Mouse (Mus musculus) heart, adult 2 months (tissue): Measurements from ENCODE around the gene Mob3b. TPM values are rescaled to one million over a fixed set of nuclear protein-coding genes. Genes with fewer than 3 reads are reported as not detected.

Experiments
- DNase-seq, 2 experiments: peaks; one replicate each; pipeline ENCODE4 v3.0.0; 2021
- H3K27ac ChIP-seq: fragments of 200-600 bp; 2 replicates; pipeline ENCODE4 v1.8.1; 2022
- H3K27me3 ChIP-seq: fragments of 200-500 bp; 2 replicates; pipeline ENCODE4 v1.6.1; 2012; ENCODE audit warnings: mild to moderate bottlenecking, low read length, inconsistent platforms, mixed read lengths; ENCODE audit not compliant: control insufficient read depth, insufficient read depth
- H3K36me3 ChIP-seq: fragments of 200-500 bp; 2 replicates; pipeline ENCODE4 v1.6.1; 2012; ENCODE audit warnings: low read length, inconsistent platforms; ENCODE audit not compliant: control insufficient read depth, insufficient read depth
- H3K4me1 ChIP-seq: fragments of 200-500 bp; 2 replicates; pipeline ENCODE4 v1.6.1; 2011; ENCODE audit warnings: low read length; ENCODE audit not compliant: control insufficient read depth, insufficient read depth
- H3K4me3 ChIP-seq: fragments of 200-600 bp; 2 replicates; pipeline ENCODE4 v1.8.1; 2022
- H3K79me2 ChIP-seq: fragments of 200-500 bp; replicated peaks from 2 replicates; pipeline ENCODE4 v1.6.1; 2012; ENCODE audit warnings: mild to moderate bottlenecking, inconsistent platforms, low read length, moderate library complexity, mixed read lengths; ENCODE audit not compliant: control insufficient read depth, insufficient read depth
- H3K9ac ChIP-seq: fragments of 200-500 bp; 2 replicates; pipeline ENCODE4 v1.6.1; 2012; ENCODE audit warnings: low read depth, mild to moderate bottlenecking, control low read depth, inconsistent platforms, low read length, mixed read lengths
- CTCF ChIP-seq: fragments of 200-600 bp; IDR thresholded peaks from 2 replicates; pipeline ENCODE4 v1.8.1; 2022; ENCODE audit warnings: antibody characterized with exemption, mild to moderate bottlenecking, moderate library complexity
- EP300 ChIP-seq: fragments of 200-500 bp; IDR thresholded peaks from 2 replicates; pipeline ENCODE4 v1.6.1; 2011; ENCODE audit warnings: low read depth, low read length, control low read depth; ENCODE audit not compliant: insufficient read depth
- POLR2A ChIP-seq: fragments of 200-500 bp; IDR thresholded peaks from 2 replicates; pipeline ENCODE4 v1.6.1; 2011; ENCODE audit warnings: mild to moderate bottlenecking, low read depth, low read length, control low read depth; ENCODE audit not compliant: insufficient read depth
- WGBS: fragments of 180-500 bp; shearing (Covaris S2); methylation state at CpG from one replicate; pipeline ENCODE4 v1.1.7; 2018; 5-methylcytosine and 5-hydroxymethylcytosine counted together
- intact Hi-C: fragments of 180-260 bp; cut with DNase I; formaldehyde crosslinking; loops from one replicate; pipeline ENCODE4 v1.15.1; 2025
- polyA plus RNA-seq: library from polyadenylated mRNA; depleted of rRNA; stranded (reverse); fragments of >200 nt; gene quantifications from 2 replicates; pipeline ENCODE4 v1.2.3, GENCODE M21; 2012
- total RNA-seq, 2 experiments: library from RNA; stranded (reverse); gene quantifications; 2 replicates each; pipeline ENCODE4 v1.2.3; 2021

The Mob3b gene
- total and polyA plus RNA-seq, 3 experiments: 0.66 to 1.4 (median 1.2) TPM

DNA sequence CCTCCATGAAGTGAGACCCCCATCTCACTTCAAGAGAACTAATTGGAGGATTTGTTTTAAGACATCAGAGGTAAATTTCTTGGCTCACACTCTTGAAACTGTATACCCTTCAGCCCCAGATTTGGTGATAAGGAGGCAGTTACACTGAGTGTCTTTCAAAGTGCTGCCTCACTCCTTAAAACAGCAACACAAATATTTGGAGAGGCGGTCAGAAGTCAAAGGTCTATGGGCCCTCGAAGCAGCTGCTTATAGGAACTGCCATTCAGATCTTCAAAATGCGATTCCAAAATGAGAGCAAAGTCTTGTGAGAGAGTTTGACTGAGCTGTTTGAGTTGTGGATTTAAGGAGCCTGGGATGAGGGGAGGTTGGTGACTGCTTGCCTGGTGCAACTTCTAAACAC is 125.7 kb downstream of the Mob3b start:
- Histone ChIP-seq H3K36me3 (no peaks in the 10 kb centered on the region), H3K27ac (no peak overlapping the region), H3K4me1 (no peaks in the 10 kb centered on the region), H3K4me3 (no peak overlapping the region), H3K27me3 (0 out of 2 replicates have a peak, but pooled peaks cover 2% of the 10 kb centered on the region), H3K79me2 (no peaks in the 10 kb centered on the region), H3K9ac (no peak overlapping the region)
- 68% methylated on average over 3 of the region's 3 CpGs for WGBS
- no peak for TF ChIP-seq POLR2A
- TF ChIP-seq EP300: no peak
- no peak for TF ChIP-seq CTCF
- no peak for DNase-seq
- intact Hi-C loops: no loop called here

DNA sequence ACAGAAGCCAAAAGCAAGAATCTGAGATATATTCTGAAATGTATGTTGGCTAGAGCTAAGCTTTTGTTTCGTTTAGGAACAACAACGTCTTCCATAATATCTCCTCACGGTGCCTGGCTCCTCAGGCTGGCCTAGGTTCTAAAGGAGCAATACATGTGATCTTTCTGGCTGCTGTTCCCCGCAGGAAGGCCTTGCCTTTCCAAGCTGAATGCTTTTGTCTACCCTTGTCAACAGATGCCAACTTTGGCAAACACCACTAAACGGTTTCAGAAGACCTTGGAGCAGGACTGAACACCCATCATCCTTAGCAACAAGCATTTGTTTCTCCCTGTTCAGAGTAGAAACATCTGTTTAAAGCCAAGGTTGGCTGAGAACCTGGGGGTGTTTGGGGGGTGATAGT is 126.1 kb downstream of the Mob3b start:
- WGBS: 41% methylated on average over 5 of the region's 5 CpGs
- Histone ChIP-seq H3K9ac (no peak overlapping the region), H3K27ac (no peak overlapping the region), H3K27me3 (0 out of 2 replicates have a peak, but pooled peaks cover 2% of the 10 kb centered on the region), H3K36me3 (no peaks in the 10 kb centered on the region), H3K4me1 (no peaks in the 10 kb centered on the region), H3K4me3 (no peak overlapping the region), H3K79me2 (no peaks in the 10 kb centered on the region)
- no peak for DNase-seq
- TF ChIP-seq EP300: no peak
- no peak for TF ChIP-seq POLR2A
- no peak for TF ChIP-seq CTCF
- intact Hi-C loops: no loop called here

DNA sequence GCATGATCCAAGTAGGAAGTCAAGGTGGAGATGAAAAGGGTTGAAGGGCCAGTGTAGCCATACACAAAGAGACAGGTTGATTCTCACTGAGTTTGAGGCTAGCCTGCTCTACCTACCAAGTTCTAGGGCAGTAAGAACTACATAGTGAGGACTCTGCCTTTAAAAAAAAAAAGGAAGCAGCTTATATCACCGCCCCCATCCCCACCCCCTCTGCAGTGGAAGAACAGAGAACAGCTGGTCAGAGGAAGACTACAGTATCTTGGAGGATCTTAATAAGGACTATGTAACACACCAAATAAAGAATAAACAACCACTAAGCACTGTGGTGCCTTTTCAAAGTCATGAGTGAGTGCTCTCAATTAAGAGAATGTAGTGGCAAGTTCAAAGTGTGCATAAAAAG is 138.9 kb downstream of the Mob3b start:
- intact Hi-C loops: no loop called here
- Histone ChIP-seq H3K79me2 (no peaks in the 10 kb centered on the region), H3K27me3 (no peaks in the 10 kb centered on the region), H3K9ac (no peak overlapping the region), H3K27ac (no peak overlapping the region), H3K4me1 (no peaks in the 10 kb centered on the region; the same call in 1 of the 2 replicates), H3K4me3 (no peak overlapping the region), H3K36me3 (no peaks in the 10 kb centered on the region)
- TF ChIP-seq EP300: no peak
- TF ChIP-seq CTCF: no peak
- no peak for TF ChIP-seq POLR2A
- WGBS: 83% methylated on average over 1 of the region's 1 CpGs
- no peak for DNase-seq

DNA sequence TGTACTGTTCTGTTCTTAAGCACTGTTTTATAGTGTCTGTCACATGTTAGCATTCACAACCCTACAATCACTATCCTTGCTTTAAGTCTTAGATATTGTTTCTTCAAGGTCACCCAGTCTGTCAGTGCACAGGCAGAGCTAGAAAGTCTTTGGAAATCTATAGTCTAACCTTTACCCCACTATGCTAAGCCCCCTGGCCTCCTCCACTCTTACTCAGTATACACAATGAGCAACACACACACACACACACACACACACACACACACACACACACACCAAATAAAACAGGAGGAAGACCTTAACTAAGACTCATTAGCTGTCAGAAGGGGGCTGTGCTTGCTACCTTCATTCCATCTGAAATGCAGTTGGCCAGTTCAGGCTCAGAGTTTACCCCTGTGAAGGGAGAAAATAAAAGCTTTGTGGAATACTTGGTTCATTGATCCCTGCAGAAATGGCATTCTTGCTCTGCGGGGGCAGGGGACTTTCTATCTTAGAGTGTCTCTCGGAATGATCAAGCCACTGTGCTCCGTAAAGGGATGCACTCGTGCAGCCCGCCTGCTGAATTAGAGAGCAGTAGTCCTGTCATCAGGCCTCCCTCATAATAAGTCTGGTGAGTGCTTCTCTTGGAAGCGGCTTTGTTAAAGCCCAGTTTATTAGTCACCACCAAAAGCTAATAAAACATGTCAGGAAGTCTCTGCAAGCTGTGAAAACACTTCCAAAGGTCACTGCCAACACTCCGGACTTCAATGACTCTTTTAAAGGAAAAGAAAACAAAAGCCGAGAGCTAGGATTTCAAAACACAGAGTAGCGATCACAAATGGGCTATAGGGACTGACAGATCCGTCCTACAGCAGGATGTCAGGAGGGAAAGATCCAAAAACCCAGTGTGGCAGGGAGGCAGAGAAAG is 144.6 kb downstream of the Mob3b start:
- H3K79me2 ChIP-seq: no peaks in the 10 kb centered on the region
- H3K27ac ChIP-seq: no peak overlapping the region
- peaks cover 1% of the 10 kb centered on the region for H3K4me1 ChIP-seq
- H3K36me3 ChIP-seq: no peaks in the 10 kb centered on the region
- DNase-seq: no peak
- H3K4me3 ChIP-seq: no peak overlapping the region
- H3K9ac ChIP-seq: no peak overlapping the region
- no peaks in the 10 kb centered on the region for H3K27me3 ChIP-seq
- 33% methylated on average over 10 of the region's 10 CpGs for WGBS
- intact Hi-C loops: no loop called here
- TF ChIP-seq CTCF (no peak), EP300 (no peak), POLR2A (no peak)

DNA sequence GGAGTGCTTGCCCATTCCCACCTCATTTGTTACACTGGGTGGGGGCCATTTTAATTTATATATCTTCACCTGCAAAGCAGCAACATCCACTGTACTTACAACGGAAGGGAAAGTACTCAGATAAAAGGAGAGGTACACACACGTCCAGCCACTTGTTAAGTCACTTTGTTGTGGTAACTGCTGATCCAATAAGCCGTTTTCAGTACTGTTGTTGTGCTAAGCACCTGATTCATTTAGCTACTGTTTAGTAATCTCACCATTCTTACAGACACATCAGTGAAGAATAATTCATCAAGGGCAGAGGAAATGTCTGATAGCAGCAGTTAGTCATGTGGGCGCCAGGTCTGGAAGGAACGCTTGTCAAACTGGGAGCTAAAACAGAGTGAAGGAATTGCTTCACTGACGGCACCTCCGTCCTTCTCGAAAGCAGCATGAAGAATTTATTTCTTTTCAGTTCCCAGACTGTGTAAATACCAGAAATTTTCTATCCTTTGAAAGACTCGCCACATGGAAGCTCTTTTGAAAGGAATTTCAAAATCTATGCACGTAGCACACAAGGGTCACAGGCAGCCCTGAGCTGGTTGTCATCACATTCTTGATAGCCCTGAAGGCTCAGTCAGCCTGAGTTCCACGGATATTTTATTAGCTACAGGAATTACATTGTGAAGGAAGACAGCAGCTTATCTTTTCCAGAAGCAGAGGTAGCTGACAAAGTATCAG is 150.6 kb downstream of the Mob3b start:
- DNase-seq: no peak
- no peaks in the 10 kb centered on the region for H3K79me2 ChIP-seq
- no peaks in the 10 kb centered on the region for H3K4me1 ChIP-seq
- H3K27ac ChIP-seq: no peak overlapping the region
- H3K9ac ChIP-seq: no peak overlapping the region
- no peaks in the 10 kb centered on the region for H3K36me3 ChIP-seq
- no peak overlapping the region for H3K4me3 ChIP-seq
- intact Hi-C loops: loop anchor here (5.0 kb wide), 1 partner anchor 44 kb away; no protein-coding TSS in a partner anchor
- TF ChIP-seq EP300 (no peak), CTCF (no peak), POLR2A (no peak)
- no peaks in the 10 kb centered on the region for H3K27me3 ChIP-seq
- WGBS: 20% methylated on average over 11 of the region's 11 CpGs

DNA sequence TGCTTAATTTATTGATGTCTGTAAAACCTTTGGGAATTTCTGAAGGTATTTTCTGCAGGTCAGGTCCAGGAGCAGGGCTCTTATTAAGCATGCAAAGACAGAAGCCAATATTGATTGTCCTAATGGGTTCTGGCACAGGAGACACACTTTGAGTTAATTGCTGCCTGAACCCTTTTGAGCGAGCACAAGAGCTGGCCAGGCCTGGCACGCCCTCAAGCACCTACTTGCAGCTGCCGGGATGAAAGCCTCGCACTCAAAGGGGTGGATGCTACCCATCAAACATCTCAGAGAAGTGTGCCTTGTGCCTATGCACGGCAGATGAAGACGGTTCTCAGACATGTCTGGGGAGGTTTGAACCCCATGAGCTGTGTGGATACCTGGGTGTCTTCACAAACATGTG is 151.2 kb downstream of the Mob3b start:
- Histone ChIP-seq H3K9ac (no peak overlapping the region), H3K27ac (no peak overlapping the region), H3K79me2 (no peaks in the 10 kb centered on the region), H3K4me1 (no peaks in the 10 kb centered on the region), H3K4me3 (no peak overlapping the region), H3K36me3 (no peaks in the 10 kb centered on the region), H3K27me3 (no peaks in the 10 kb centered on the region)
- intact Hi-C loops: loop anchor here (5.0 kb wide), 1 partner anchor 44 kb away; no protein-coding TSS in a partner anchor
- no peak for DNase-seq
- 59% methylated on average over 6 of the region's 6 CpGs for WGBS
- no peak for TF ChIP-seq POLR2A
- TF ChIP-seq CTCF: no peak
- TF ChIP-seq EP300: no peak
